Mouse (Mus musculus): ENCODE measurements around the gene Hdhd3. TPM values are rescaled to one million over a fixed set of nuclear protein-coding genes. Genes with fewer than 3 reads are reported as not detected.

The Hdhd3 gene
- polyA plus RNA-seq (2012; rRNA removed) (7.6 and 9.0 TPM in 2 replicates), polyA plus RNA-seq (2014; fragmentation: Nextera tagmentation; extraction: Ambion mirVana) (12.6 and 15.0 TPM in 2 replicates)

- peak within 1 kb of the TSS; percentile 73 for H3K9ac ChIP-seq (ENCODE audit: low read depth, low read length, severe bottlenecking)
- WGBS: 70% methylated on average over 3 of the region's 3 CpGs
- no peaks in the 10 kb centered on the region for H3K9me3 ChIP-seq (ENCODE audit: control insufficient read depth, low read length)
- TF ChIP-seq POLR2A (IDR thresholded peaks at IDR 0.05; ENCODE audit: borderline replicate concordance, extremely low read depth, insufficient read depth, insufficient read length): no peak
- ATAC-seq (ENCODE audit: low FRiP score, low read depth) (no peak), DNase-seq (ENCODE audit: low spot score) (no peak)
- H3K4me3 ChIP-seq (replicated peaks; ENCODE audit: low read length): peak within 1 kb of the TSS; percentile 79
- H3K4me1 ChIP-seq (ENCODE audit: control insufficient read depth, insufficient read depth, low read length): peaks cover 13% of the 10 kb centered on the region
- H3K27me3 ChIP-seq (ENCODE audit: control insufficient read depth, insufficient read depth, low read length): no peaks in the 10 kb centered on the region
- peaks cover 33% of the 10 kb centered on the region for H3K36me3 ChIP-seq (ENCODE audit: control insufficient read depth, insufficient read depth, low read length)
- no peak within 1 kb of the TSS for H3K27ac ChIP-seq (replicated peaks; ENCODE audit: low read depth, low read length)
- peak within 1 kb of the TSS; percentile 56 for H3K4me2 ChIP-seq (replicated peaks; ENCODE audit: low read depth, low read length, severe bottlenecking)
These were observed at the start of gene Hdhd3 for GRCm38 (mm10) chr4:62503374-62503970. Gene Hdhd3 (minus strand): TSS chr4:62503467.

GRCm38 (mm10) chr4:62551966-62552365 is 48.7 kb upstream of the Hdhd3 start:
- no peak overlapping the region for H3K4me3 ChIP-seq (replicated peaks; ENCODE audit: low read length)
- WGBS: 85% methylated on average over 7 of the region's 7 CpGs
- no peak overlapping the region for H3K27ac ChIP-seq (replicated peaks; ENCODE audit: low read depth, low read length)
- no peaks in the 10 kb centered on the region for H3K36me3 ChIP-seq (ENCODE audit: control insufficient read depth, insufficient read depth, low read length)
- no peaks in the 10 kb centered on the region for H3K4me1 ChIP-seq (ENCODE audit: control insufficient read depth, insufficient read depth, low read length)
- no peaks in the 10 kb centered on the region for H3K27me3 ChIP-seq (ENCODE audit: control insufficient read depth, insufficient read depth, low read length)
- DNase-seq (ENCODE audit: low spot score) (no peak), ATAC-seq (ENCODE audit: low FRiP score, low read depth) (no peak)
- H3K9ac ChIP-seq (ENCODE audit: low read depth, low read length, severe bottlenecking): no peak overlapping the region
- TF ChIP-seq POLR2A (IDR thresholded peaks at IDR 0.05; ENCODE audit: borderline replicate concordance, extremely low read depth, insufficient read depth, insufficient read length): no peak
- no peak overlapping the region for H3K4me2 ChIP-seq (replicated peaks; ENCODE audit: low read depth, low read length, severe bottlenecking)
- no peaks in the 10 kb centered on the region; the same call in 1 of the 2 replicates for H3K9me3 ChIP-seq (ENCODE audit: control insufficient read depth, low read length)

GRCm38 (mm10) chr4:62544801-62545200 is 41.5 kb upstream of the Hdhd3 start:
- Histone ChIP-seq H3K4me1 (ENCODE audit: control insufficient read depth, insufficient read depth, low read length) (no peaks in the 10 kb centered on the region), H3K9ac (ENCODE audit: low read depth, low read length, severe bottlenecking) (no peak overlapping the region), H3K4me2 (replicated peaks; ENCODE audit: low read depth, low read length, severe bottlenecking) (no peak overlapping the region), H3K27ac (replicated peaks; ENCODE audit: low read depth, low read length) (no peak overlapping the region), H3K36me3 (ENCODE audit: control insufficient read depth, insufficient read depth, low read length) (no peaks in the 10 kb centered on the region), H3K4me3 (replicated peaks; ENCODE audit: low read length) (no peak overlapping the region), H3K27me3 (ENCODE audit: control insufficient read depth, insufficient read depth, low read length) (no peaks in the 10 kb centered on the region), H3K9me3 (ENCODE audit: control insufficient read depth, low read length) (no peaks in the 10 kb centered on the region; the same call in 1 of the 2 replicates)
- DNase-seq (ENCODE audit: low spot score) (no peak), ATAC-seq (ENCODE audit: low FRiP score, low read depth) (no peak)
- TF ChIP-seq POLR2A (IDR thresholded peaks at IDR 0.05; ENCODE audit: borderline replicate concordance, extremely low read depth, insufficient read depth, insufficient read length): no peak

GRCm38 (mm10) chr4:62543782-62544181 is 40.5 kb upstream of the Hdhd3 start:
- Histone ChIP-seq H3K9ac (ENCODE audit: low read depth, low read length, severe bottlenecking) (no peak overlapping the region), H3K9me3 (ENCODE audit: control insufficient read depth, low read length) (no peaks in the 10 kb centered on the region), H3K27me3 (ENCODE audit: control insufficient read depth, insufficient read depth, low read length) (no peaks in the 10 kb centered on the region), H3K4me3 (replicated peaks; ENCODE audit: low read length) (no peak overlapping the region), H3K4me2 (replicated peaks; ENCODE audit: low read depth, low read length, severe bottlenecking) (no peak overlapping the region), H3K36me3 (ENCODE audit: control insufficient read depth, insufficient read depth, low read length) (no peaks in the 10 kb centered on the region), H3K27ac (replicated peaks; ENCODE audit: low read depth, low read length) (no peak overlapping the region), H3K4me1 (ENCODE audit: control insufficient read depth, insufficient read depth, low read length) (no peaks in the 10 kb centered on the region)
- no peak for DNase-seq (ENCODE audit: low spot score)
- ATAC-seq (ENCODE audit: low FRiP score, low read depth): no peak
- TF ChIP-seq POLR2A (IDR thresholded peaks at IDR 0.05; ENCODE audit: borderline replicate concordance, extremely low read depth, insufficient read depth, insufficient read length): no peak
- WGBS: 86% methylated on average over 6 of the region's 6 CpGs

GRCm38 (mm10) chr4:62541802-62542201 is 38.5 kb upstream of the Hdhd3 start:
- no peak overlapping the region for H3K4me2 ChIP-seq (replicated peaks; ENCODE audit: low read depth, low read length, severe bottlenecking)
- H3K27ac ChIP-seq (replicated peaks; ENCODE audit: low read depth, low read length): no peak overlapping the region
- no peaks in the 10 kb centered on the region for H3K27me3 ChIP-seq (ENCODE audit: control insufficient read depth, insufficient read depth, low read length)
- no peak overlapping the region for H3K9ac ChIP-seq (ENCODE audit: low read depth, low read length, severe bottlenecking)
- H3K36me3 ChIP-seq (ENCODE audit: control insufficient read depth, insufficient read depth, low read length): no peaks in the 10 kb centered on the region
- DNase-seq (ENCODE audit: low spot score): no peak
- no peak for TF ChIP-seq POLR2A (IDR thresholded peaks at IDR 0.05; ENCODE audit: borderline replicate concordance, extremely low read depth, insufficient read depth, insufficient read length)
- WGBS: 71% methylated on average over 3 of the region's 3 CpGs
- H3K4me3 ChIP-seq (replicated peaks; ENCODE audit: low read length): no peak overlapping the region
- H3K4me1 ChIP-seq (ENCODE audit: control insufficient read depth, insufficient read depth, low read length): no peaks in the 10 kb centered on the region
- ATAC-seq (ENCODE audit: low FRiP score, low read depth): no peak
- H3K9me3 ChIP-seq (ENCODE audit: control insufficient read depth, low read length): no peaks in the 10 kb centered on the region

All from limb, embryonic 14.5 days (tissue).